ENCODE assay signal across 1 mouse cellular context in genomic region chr11:72607469-72608070, GRCm38 (mm10).
TF ChIP-seq lines count a peak whose summit lies in the region.

No protein-coding gene starts in this region.

TF ChIP-seq in MEL, 35 proteins besides CTCF, POLR2A, EP300 and RAD21 (continued from another document):
- TF ChIP-seq JUND (IDR thresholded peaks at IDR 0.05; ENCODE audit: low read depth, low read length) (no peak), POLR2AphosphoS2 (IDR thresholded peaks at IDR 0.05; ENCODE audit: low read length) (peak; percentile 57; the same call in 1 of the 2 replicates), SMC3 (IDR thresholded peaks at IDR 0.05; ENCODE audit: low read depth, low read length) (no peak), MXI1 (IDR thresholded peaks at IDR 0.05; ENCODE audit: low read depth, low read length) (no peak), ETS1 (IDR thresholded peaks at IDR 0.05; ENCODE audit: low read depth, low read length) (no peak), TAL1 (IDR thresholded peaks at IDR 0.05; ENCODE audit: low read length) (no peak), MAFK (IDR thresholded peaks at IDR 0.05; ENCODE audit: borderline replicate concordance, low read depth, low read length) (no peak), BHLHE40 (IDR thresholded peaks at IDR 0.05; ENCODE audit: borderline replicate concordance, low read depth, low read length) (0 out of 2 replicates have a peak, but pooled peaks have one; percentile 20), USF2 (IDR thresholded peaks at IDR 0.05; ENCODE audit: borderline replicate concordance in 1 of 2, insufficient read depth in 1 of 2, low read depth in 1 of 2, low read length in 2 of 2) (no peak), ZC3H11A (IDR thresholded peaks at IDR 0.05; ENCODE audit: low read depth, low read length) (no peak)
